Mouse (Mus musculus) brain, embryonic 14.5 days (tissue): ENCODE measurements around the gene Pdzd2.

Experiments
- CTCF ChIP-seq: fragments of 200-500 bp; IDR thresholded peaks from 2 replicates; pipeline ENCODE4 v1.5.1; 2012; ENCODE audit warnings: inconsistent platforms, mild to moderate bottlenecking, moderate library complexity, borderline replicate concordance; ENCODE audit not compliant: insufficient read depth, insufficient read length; ENCODE audit errors: extremely low read depth
- POLR2A ChIP-seq: fragments of 200-500 bp; IDR thresholded peaks from 2 replicates; pipeline ENCODE4 v1.6.1; 2012; ENCODE audit warnings: mild to moderate bottlenecking, inconsistent platforms, borderline replicate concordance; ENCODE audit not compliant: poor library complexity, insufficient read depth, insufficient read length, severe bottlenecking; ENCODE audit errors: extremely low read depth

DNA sequence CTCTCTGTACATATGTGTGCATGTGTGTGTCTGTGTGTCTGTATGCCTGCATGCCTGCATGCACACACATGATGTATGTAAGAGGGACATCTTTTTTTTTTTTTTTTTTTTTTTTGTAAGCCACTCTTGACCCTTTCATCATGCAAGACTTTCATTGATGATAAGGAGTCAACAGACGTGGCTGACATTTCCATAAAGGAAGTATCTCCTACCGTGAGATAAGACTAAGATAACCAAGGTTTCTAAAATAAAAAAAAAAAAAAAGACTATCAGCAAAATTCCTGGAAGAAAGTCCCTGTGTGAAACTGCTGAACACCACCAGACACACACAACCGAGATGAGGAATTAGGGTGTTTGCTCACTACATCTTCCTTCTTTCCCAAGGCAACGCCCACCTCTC is 27.1 kb upstream of the Pdzd2 start:
- TF ChIP-seq POLR2A (no peak), CTCF (no peak)
